18 mouse cellular contexts compared by ENCODE assay signal in genomic region chr7:37527890-37528289, GRCm38 (mm10).
DNase-seq lines count a peak whose midpoint lies in the region; ATAC-seq and TF ChIP-seq lines count a peak whose summit lies in the region.
"Had no signal": no experiment of that assay in that cellular context is flagged by ENCODE, and none has a peak within 500 bp of the region (broad histone marks: within the 10 kb centered on the region; RNA-seq: fewer than 3 reads in every experiment).

No protein-coding gene starts in this region.

- no peaks in the 10 kb centered on the region for H3K36me3 ChIP-seq in embryonic facial prominence, embryonic 14.5 days (ENCODE audit: control insufficient read depth, insufficient read depth, low read length)
- H3K36me3 ChIP-seq in embryonic facial prominence, embryonic 10.5 days (replicated peaks): no peaks in the 10 kb centered on the region
- H3K36me3 ChIP-seq in hindbrain, postnatal 0 days (ENCODE audit: insufficient read depth, low read length): no peaks in the 10 kb centered on the region
- peaks cover 19% of the 10 kb centered on the region; the same call in 1 of the 2 replicates for H3K36me3 ChIP-seq in hindbrain, embryonic 10.5 days
- no peaks in the 10 kb centered on the region for H3K36me3 ChIP-seq in neural tube, embryonic 13.5 days
- H3K36me3 ChIP-seq: G1E; intestine, embryonic 15.5 days; liver, embryonic 13.5 days had no signal

- peak; percentile 41 for DNase-seq in embryonic facial prominence, embryonic 14.5 days (ENCODE audit: low spot score)
- no peak for DNase-seq in embryonic facial prominence, embryonic 10.5 days (ENCODE audit: low spot score)
- DNase-seq in hindbrain, postnatal 0 days (ENCODE audit: low spot score): peak; percentile 39
- no peak for DNase-seq in hindbrain, embryonic 10.5 days (ENCODE audit: low spot score)
- DNase-seq in neural tube, embryonic 10.5 days (ENCODE audit: extremely low spot score, low spot score): no peak
- peak; percentile 78 to 86 for DNase-seq in cerebellum, postnatal 25 days
- DNase-seq in adrenal gland, adult 2 months: no peak
- DNase-seq: gastrocnemius, postnatal 10 days; heart, postnatal 36 days; liver, embryonic 13.5 days; lung, postnatal 36 days; spleen, adult 18-20 months; thymus, adult 18-20 months had no signal

- no peaks in the 10 kb centered on the region for H3K27me3 ChIP-seq in embryonic facial prominence, embryonic 14.5 days (replicated peaks; ENCODE audit: control insufficient read depth, insufficient read depth, low read length)
- no peaks in the 10 kb centered on the region for H3K27me3 ChIP-seq in embryonic facial prominence, embryonic 10.5 days (replicated peaks; ENCODE audit: low read depth, poor library complexity, severe bottlenecking)
- no peaks in the 10 kb centered on the region for H3K27me3 ChIP-seq in hindbrain, postnatal 0 days (ENCODE audit: insufficient read depth, low read length)
- no peaks in the 10 kb centered on the region for H3K27me3 ChIP-seq in hindbrain, embryonic 10.5 days (ENCODE audit: insufficient read depth, poor library complexity, severe bottlenecking)
- H3K27me3 ChIP-seq in neural tube, embryonic 13.5 days: no peaks in the 10 kb centered on the region
- H3K27me3 ChIP-seq: intestine, embryonic 15.5 days; liver, embryonic 13.5 days had no signal

- peak; percentile 50; the same call in 1 of the 2 replicates for ATAC-seq in embryonic facial prominence, embryonic 14.5 days (ENCODE audit: low read depth)
- no peak for ATAC-seq in hindbrain, postnatal 0 days
- ATAC-seq in neural tube, embryonic 13.5 days (ENCODE audit: low read depth): peak; percentile 38; the same call in 1 of the 2 replicates
- ATAC-seq: CD4-positive, CD25-positive, alpha-beta regulatory T cell, adult 4 months; intestine, embryonic 15.5 days had no signal

- H3K4me2 ChIP-seq in embryonic facial prominence, embryonic 14.5 days (ENCODE audit: low read depth, low read length): no peak overlapping the region
- no peak overlapping the region for H3K4me2 ChIP-seq in hindbrain, postnatal 0 days (ENCODE audit: low read depth, low read length)
- H3K4me2 ChIP-seq in neural tube, embryonic 13.5 days: no peak overlapping the region
- H3K4me2 ChIP-seq: intestine, embryonic 15.5 days; liver, embryonic 13.5 days had no signal

- no peak overlapping the region for H3K4me3 ChIP-seq in embryonic facial prominence, embryonic 14.5 days (ENCODE audit: low read depth, low read length)
- no peak overlapping the region for H3K4me3 ChIP-seq in embryonic facial prominence, embryonic 10.5 days
- no peak overlapping the region for H3K4me3 ChIP-seq in hindbrain, postnatal 0 days (ENCODE audit: low read length)
- H3K4me3 ChIP-seq in hindbrain, embryonic 10.5 days: no peak overlapping the region
- no peak overlapping the region for H3K4me3 ChIP-seq in neural tube, embryonic 13.5 days
- H3K4me3 ChIP-seq: intestine, embryonic 15.5 days; left cerebral cortex, adult 2 months; liver, embryonic 13.5 days had no signal

- 68% methylated on average over 2 of the region's 2 CpGs for WGBS in embryonic facial prominence, embryonic 14.5 days
- WGBS in embryonic facial prominence, embryonic 10.5 days: 87% methylated on average over 2 of the region's 2 CpGs
- 57% methylated on average over 2 of the region's 2 CpGs for WGBS in hindbrain, postnatal 0 days
- WGBS in hindbrain, embryonic 10.5 days: 91% methylated on average over 2 of the region's 2 CpGs
- WGBS in neural tube, embryonic 13.5 days: 71% methylated on average over 2 of the region's 2 CpGs

- H3K9ac ChIP-seq in embryonic facial prominence, embryonic 14.5 days (ENCODE audit: low read depth, low read length): no peak overlapping the region
- H3K9ac ChIP-seq in hindbrain, postnatal 0 days (replicated peaks; ENCODE audit: low read length): no peak overlapping the region
- H3K9ac ChIP-seq in neural tube, embryonic 13.5 days: no peak overlapping the region
- H3K9ac ChIP-seq: intestine, embryonic 15.5 days; liver, embryonic 13.5 days had no signal

- no peaks in the 10 kb centered on the region for H3K9me3 ChIP-seq in embryonic facial prominence, embryonic 14.5 days (ENCODE audit: control insufficient read depth, low read length)
- H3K9me3 ChIP-seq in embryonic facial prominence, embryonic 10.5 days: no peaks in the 10 kb centered on the region
- no peaks in the 10 kb centered on the region for H3K9me3 ChIP-seq in hindbrain, postnatal 0 days (ENCODE audit: low read length)
- no peaks in the 10 kb centered on the region for H3K9me3 ChIP-seq in hindbrain, embryonic 10.5 days
- H3K9me3 ChIP-seq in neural tube, embryonic 13.5 days: no peaks in the 10 kb centered on the region
- H3K9me3 ChIP-seq: intestine, embryonic 15.5 days; liver, embryonic 13.5 days had no signal

- 0 out of 2 replicates have a peak, but pooled peaks cover 5% of the 10 kb centered on the region for H3K4me1 ChIP-seq in embryonic facial prominence, embryonic 14.5 days (ENCODE audit: control insufficient read depth, insufficient read depth, low read length)
- H3K4me1 ChIP-seq in embryonic facial prominence, embryonic 10.5 days: peaks cover 14% of the 10 kb centered on the region; the same call in 1 of the 2 replicates
- no peaks in the 10 kb centered on the region for H3K4me1 ChIP-seq in hindbrain, postnatal 0 days (ENCODE audit: insufficient read depth, low read length)
- peaks cover 4% of the 10 kb centered on the region; the same call in 1 of the 2 replicates for H3K4me1 ChIP-seq in hindbrain, embryonic 10.5 days (replicated peaks)
- peaks cover 25% of the 10 kb centered on the region for H3K4me1 ChIP-seq in neural tube, embryonic 13.5 days (replicated peaks)
- H3K4me1 ChIP-seq: intestine, embryonic 15.5 days; liver, embryonic 13.5 days had no signal

- no peak for TF ChIP-seq CTCF in hindbrain, postnatal 0 days (IDR thresholded peaks at IDR 0.05; ENCODE audit: low read depth)

- H3K27ac ChIP-seq in embryonic facial prominence, embryonic 14.5 days (replicated peaks; ENCODE audit: low read depth, low read length): no peak overlapping the region
- H3K27ac ChIP-seq in embryonic facial prominence, embryonic 10.5 days (replicated peaks): no peak overlapping the region
- no peak overlapping the region for H3K27ac ChIP-seq in hindbrain, postnatal 0 days
- H3K27ac ChIP-seq in hindbrain, embryonic 10.5 days: no peak overlapping the region
- H3K27ac ChIP-seq in neural tube, embryonic 13.5 days (replicated peaks): no peak overlapping the region
- H3K27ac ChIP-seq: intestine, embryonic 15.5 days; left cerebral cortex, adult 2 months; liver, embryonic 13.5 days had no signal

Comparison
In these comparisons a context has a peak if more than half of its experiments do, and no peak if none do; other contexts are left out.
1. DNase-seq: peak in embryonic facial prominence, embryonic 14.5 days (single experiment), hindbrain, postnatal 0 days (single experiment) and cerebellum, postnatal 25 days (2 of 2); none in embryonic facial prominence, embryonic 10.5 days (single experiment), hindbrain, embryonic 10.5 days (single experiment), neural tube, embryonic 10.5 days (single experiment) and adrenal gland, adult 2 months (single experiment).